Mouse (Mus musculus) telencephalon, adult 2 months (tissue): ENCODE measurements around the gene Hbb-y.
"Not testable (repeated sequence)": the region's sequence is repeated elsewhere in the genome, so short reads cannot be mapped to it uniquely, and the experiment has no call there.

Experiments
- DNase-seq: peaks from one replicate; pipeline ENCODE4 v3.0.0-alpha.2; 2011; ENCODE audit warnings: low read depth, low spot score

The Hbb-y gene

DNA sequence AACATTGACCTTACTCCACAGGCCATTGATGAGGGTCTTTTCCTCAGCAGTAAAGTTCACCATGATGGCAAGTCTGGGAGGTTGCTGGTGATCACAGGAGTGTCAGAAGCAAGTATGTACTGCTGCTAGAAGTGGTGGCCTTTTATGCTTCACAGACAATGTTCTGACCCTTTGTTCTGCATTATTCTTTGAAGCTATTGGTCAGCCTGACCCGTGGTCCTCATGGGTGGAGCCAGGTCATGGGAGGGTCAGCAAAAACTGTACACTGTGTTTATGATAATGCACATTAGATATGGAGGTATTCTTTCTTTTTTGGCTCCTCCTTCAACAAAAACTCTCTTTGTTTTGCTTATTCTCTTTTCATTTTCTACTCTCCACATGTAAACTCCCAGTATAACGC is at the start of gene Hbb-y:
Gene Hbb-y, minus strand, starts transcription at position 127 of the 400 bp plus-strand sequence.
- DNase-seq, result no peak

DNA sequence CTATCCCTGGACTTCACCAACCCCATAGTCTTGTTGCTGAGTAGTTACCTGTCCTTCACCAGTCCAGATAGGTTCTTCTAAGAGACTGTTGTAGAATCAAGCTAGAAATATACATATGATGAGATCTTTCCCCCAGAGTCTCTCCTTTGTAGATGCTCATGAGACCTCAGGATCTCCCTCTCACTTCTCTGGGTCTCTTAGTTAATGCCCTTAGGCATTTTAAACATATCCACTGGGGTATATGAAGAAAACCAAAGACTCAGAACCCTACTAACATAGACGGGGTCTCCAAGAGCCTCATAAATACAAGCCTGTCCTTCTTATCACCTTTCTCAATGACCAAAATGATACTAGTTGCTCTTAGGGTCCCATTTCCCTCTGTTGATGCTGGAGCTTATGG is 41.4 kb upstream of the Hbb-y start, which contains the start of gene Olfr64:
Gene Olfr64, minus strand, starts transcription at position 101 of the 400 bp plus-strand sequence.
- DNase-seq, result no peak

- no peak for DNase-seq
These were observed 33.1 kb upstream of the Hbb-y start, which contains the start of gene Olfr66 for GRCm38 (mm10) chr7:103886152-103886551. Gene Olfr66 (minus strand): TSS chr7:103886252.

DNA sequence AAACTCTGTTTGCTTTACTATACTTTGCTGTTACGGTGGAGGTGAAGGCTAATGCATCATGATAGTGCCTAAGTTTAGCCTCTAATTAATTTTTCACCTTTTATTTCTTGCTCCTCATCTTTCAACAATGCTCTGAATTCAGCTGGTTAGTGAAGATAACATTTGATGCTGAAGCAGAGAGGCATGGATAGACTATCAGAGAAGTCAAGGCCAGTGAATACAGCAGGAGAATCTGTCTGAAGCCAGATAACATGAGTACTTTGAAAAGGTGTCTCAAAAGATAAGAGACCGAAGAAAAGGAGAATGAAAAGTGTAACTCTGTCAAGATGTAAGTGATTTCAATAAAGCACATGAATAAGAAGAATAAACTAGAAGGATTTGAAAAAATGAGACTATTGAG is 24.1 kb upstream of the Hbb-y start:
- no peak for DNase-seq

DNA sequence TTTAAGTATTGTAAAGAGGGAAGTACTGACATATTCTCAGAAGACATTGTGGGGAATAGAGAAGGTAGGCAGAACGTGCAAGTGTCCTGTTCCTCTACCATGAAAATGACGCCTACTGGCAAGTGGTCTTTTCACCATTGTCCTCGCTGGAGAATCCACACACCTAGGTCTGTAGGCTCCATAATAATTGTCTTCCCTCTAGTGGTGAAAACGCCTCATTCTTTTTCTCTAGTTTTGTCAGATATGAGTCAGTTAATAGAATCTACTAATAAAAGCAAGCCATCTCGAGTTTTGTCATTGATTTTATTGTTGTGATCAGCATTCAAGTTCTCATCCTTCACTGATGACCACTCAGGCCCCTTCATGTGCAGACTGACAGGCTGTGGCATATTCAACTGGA is 21.4 kb upstream of the Hbb-y start:
- DNase-seq, result no peak

DNA sequence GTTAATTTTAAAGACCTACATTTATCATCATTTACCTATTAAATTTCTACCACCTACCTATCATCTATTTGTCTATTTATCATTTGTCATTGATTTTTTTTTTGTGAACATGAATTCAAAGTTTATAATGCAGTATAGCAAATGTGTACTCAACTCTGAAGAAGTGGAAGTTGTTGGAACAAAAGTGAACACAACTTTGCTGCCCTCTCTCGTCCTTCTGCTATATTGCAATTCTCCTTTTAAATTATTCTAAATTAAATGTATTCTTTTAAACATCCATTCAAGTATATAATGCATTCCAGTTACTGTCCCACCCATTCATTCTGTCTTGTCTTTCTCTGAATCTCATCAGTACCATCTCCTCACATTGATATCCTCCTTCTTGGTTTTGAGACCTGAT is 20.0 kb upstream of the Hbb-y start:
- no peak for DNase-seq

DNA sequence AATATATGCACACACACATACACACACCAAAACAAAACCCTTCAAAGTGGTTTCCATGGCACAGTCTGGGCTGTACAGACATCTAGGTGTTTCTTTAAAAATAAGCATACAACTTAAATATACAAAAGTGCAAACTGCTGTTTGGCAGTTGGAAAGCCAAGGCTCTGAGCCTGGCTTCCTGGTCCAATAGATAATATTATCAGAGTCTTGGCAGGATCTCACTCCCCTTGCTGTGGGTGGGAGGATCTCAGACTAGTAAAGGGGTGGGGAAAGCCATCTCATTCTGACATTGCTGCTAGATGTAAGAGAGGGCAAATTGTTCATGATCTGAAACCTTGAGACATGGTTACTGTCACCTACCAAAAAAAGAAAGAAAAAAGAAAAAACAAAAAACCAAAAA is 17.7 kb upstream of the Hbb-y start:
- DNase-seq, result no peak

- no peak for DNase-seq
These were observed 12.7 kb upstream of the Hbb-y start for GRCm38 (mm10) chr7:103865716-103866115.

GRCm38 (mm10) chr7:103861531-103861930 is 8.5 kb upstream of the Hbb-y start:
- DNase-seq, result no peak

DNA sequence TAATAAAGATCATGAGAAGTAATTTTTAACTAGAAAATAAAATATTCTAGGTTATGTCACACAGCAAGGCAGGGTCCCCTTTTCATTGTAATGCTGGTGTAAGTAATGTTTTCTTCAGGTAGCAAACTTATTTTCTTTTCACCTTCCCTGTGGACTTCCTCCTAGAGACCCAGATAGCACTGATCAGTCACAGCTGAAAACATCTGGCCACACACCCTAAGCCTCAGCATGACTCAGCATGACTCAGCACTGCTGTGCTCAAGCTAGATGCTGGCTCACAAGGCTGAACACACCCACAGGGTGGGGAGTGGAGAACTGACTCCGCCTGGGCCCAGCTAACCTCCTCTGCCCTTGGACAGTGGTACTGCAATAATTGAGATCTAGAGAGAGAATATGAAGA is 7.8 kb upstream of the Hbb-y start:
- no peak for DNase-seq

- DNase-seq, result no peak
These were observed 6.1 kb upstream of the Hbb-y start for GRCm38 (mm10) chr7:103859076-103859475.

GRCm38 (mm10) chr7:103854669-103855068 is 1.7 kb upstream of the Hbb-y start:
- DNase-seq, result no peak

DNA sequence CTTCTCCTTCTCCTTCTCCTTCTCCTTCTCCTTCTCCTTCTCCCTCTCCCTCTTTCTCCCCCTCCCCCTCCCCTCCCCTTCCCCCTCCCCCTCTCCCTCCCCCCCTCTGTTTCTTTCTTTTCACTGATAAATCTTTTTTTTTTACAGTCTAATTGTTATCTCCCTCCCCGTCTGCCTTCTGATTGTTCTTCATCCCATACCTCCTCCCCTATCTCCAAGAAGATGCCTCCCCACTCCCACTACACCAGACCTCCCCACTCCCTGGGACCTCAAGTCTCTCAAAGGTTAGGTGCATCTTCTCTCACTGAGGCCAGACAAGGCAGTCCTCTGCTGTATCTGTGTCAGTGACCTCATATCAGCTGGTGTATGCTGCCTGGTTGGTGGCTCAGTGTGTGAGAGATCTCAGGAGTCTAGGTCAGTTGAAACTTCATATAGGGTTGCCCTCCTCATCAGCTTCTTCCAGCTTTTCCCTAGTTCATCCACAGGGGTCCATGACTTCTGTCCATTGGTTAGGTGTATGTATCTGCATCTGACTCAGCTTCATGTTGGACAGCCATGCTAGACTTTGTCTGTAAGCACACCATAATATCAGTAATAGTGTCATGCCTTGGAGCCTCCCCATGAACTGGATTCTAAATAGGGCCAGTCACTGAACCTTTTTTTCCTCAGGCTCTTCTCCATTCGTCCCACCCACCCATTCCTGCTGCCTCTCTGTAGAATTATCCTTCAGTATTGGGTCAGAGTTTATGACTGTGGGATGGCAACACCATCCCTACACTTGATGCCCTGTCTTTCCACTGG is 8.3 kb downstream of the Hbb-y start:
- no peak for DNase-seq

GRCm38 (mm10) chr7:103843034-103843433 is 10.0 kb downstream of the Hbb-y start, which contains the start of gene Hbb-bh1:
Gene Hbb-bh1 (minus strand): TSS chr7:103843164.
- no peak for DNase-seq

DNA sequence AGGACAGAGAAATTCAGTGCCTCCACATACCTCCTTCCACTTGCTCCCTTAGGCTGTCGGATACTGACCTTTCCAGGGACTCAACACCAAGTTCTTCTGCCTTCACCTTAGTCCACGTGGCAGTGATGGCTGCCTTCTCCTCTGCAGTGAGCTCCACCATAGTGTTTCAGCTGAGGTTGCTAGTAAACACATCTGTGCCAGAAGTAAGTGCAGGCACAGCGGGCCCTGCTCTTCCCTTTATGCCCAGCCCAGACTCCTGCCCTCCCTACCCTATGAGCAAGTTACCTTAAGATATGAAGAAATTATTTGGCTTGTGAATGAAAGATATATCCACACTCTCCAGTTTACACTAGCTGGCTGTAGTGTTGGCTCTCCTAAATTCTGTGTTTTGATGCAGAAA is 12.7 kb downstream of the Hbb-y start, which contains the start of gene Hbb-bh2:
Gene Hbb-bh2, minus strand, starts transcription at position 253 of the 400 bp plus-strand sequence.
- DNase-seq, result no peak

DNA sequence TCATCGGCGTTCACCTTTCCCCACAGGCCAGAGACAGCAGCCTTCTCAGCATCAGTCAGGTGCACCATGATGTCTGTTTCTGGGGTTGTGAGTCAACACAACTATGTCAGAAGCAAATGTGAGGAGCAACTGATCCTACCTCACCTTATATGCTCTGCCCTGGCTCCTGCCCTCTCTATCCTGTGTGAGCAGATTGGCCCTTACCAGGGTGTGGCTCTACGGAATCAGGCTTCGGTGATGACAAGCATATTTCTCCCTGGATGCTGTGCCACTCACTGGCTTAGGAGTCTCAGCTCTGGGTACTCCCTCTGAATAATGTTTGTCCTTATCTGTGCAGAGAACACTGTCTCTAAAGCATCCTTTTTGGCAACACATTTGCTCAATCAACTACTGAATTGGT is 25.2 kb downstream of the Hbb-y start, which contains the start of gene Hbb-bs:
Gene Hbb-bs, minus strand, starts transcription at position 289 of the 400 bp plus-strand sequence.
- no peak for DNase-seq

DNA sequence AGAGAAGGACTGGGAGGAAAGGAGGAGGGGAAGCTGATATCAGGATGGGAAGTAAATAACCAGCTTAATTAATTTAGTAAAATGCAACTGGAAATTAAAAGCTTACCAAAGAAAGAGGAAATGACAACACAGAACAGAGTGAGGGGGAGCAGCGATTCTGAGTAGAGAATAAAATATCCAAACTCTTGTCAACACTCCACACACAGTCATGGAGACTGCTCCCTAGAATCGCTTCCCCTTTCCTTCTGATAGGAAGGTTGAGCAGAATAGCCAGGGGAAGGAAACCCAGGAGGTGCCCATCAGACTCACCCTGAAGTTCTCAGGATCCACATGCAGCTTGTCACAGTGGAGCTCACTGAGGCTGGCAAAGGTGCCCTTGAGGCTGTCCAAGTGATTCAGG is 25.9 kb downstream of the Hbb-y start:
- not testable (repeated sequence) for DNase-seq

- DNase-seq, result no peak
These were observed 26.6 kb downstream of the Hbb-y start for GRCm38 (mm10) chr7:103826255-103826887.

- no peak for DNase-seq
These were observed 27.3 kb downstream of the Hbb-y start for GRCm38 (mm10) chr7:103825536-103826254.

- no peak for DNase-seq
These were observed 28.4 kb downstream of the Hbb-y start for GRCm38 (mm10) chr7:103824597-103824996.

DNA sequence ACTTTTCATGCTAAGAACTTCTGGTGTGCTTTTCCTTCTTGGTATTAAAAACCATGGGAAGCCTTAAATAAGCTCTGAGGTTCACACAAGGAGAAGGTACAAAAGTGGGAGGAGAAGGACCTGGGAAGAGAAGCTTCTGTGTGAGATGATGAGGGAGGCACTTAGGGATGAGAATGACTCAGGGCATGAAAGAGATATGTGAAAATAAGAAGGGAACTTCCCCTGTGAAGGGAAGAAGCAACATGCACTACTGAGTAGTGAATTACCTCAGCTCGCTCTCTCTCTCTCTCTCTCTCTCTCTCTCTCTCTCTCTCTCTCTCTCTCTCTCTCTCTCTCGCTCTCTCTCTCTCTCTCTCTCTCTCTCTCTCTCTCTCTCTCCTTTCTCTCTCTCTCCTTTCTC is 37.9 kb downstream of the Hbb-y start:
- not testable (repeated sequence) for DNase-seq

GRCm38 (mm10) chr7:103813766-103814165 is 39.2 kb downstream of the Hbb-y start, which contains the start of gene Hbb-bt:
Gene Hbb-bt (minus strand): TSS chr7:103813996.
- no peak for DNase-seq
